ENCODE assay signal across 8 mouse cellular contexts in genomic region chr11:35979266-35979732, GRCm38 (mm10). TPM values are rescaled to one million over a fixed set of nuclear protein-coding genes. Genes with fewer than 3 reads are reported as not detected.
DNase-seq lines count a peak whose midpoint lies in the region; ATAC-seq lines count a peak whose summit lies in the region.

No protein-coding gene starts in this region.

- peak overlapping the region; percentile 85 for H3K9ac ChIP-seq in heart, embryonic 13.5 days
- H3K9ac ChIP-seq in midbrain, embryonic 12.5 days (replicated peaks), result peak overlapping the region; percentile 90

- H3K36me3 ChIP-seq in heart, embryonic 13.5 days, result no peaks in the 10 kb centered on the region
- no peaks in the 10 kb centered on the region for H3K36me3 ChIP-seq in embryonic facial prominence, embryonic 10.5 days (replicated peaks)
- no peaks in the 10 kb centered on the region for H3K36me3 ChIP-seq in midbrain, embryonic 12.5 days

- 2% methylated on average over 11 of the region's 12 CpGs for WGBS in heart, embryonic 13.5 days
- WGBS in embryonic facial prominence, embryonic 10.5 days, result 3% methylated on average over 12 of the region's 12 CpGs
- 3% methylated on average over 12 of the region's 12 CpGs for WGBS in midbrain, embryonic 12.5 days

- H3K4me1 ChIP-seq in heart, embryonic 13.5 days, result peaks cover 17% of the 10 kb centered on the region
- H3K4me1 ChIP-seq in embryonic facial prominence, embryonic 10.5 days, result peaks cover 43% of the 10 kb centered on the region
- H3K4me1 ChIP-seq in midbrain, embryonic 12.5 days, result peaks cover 40% of the 10 kb centered on the region

- no peak overlapping the region for H3K27ac ChIP-seq in heart, embryonic 13.5 days (replicated peaks)
- peak overlapping the region; percentile 86 for H3K27ac ChIP-seq in embryonic facial prominence, embryonic 10.5 days (replicated peaks)
- H3K27ac ChIP-seq in midbrain, embryonic 12.5 days (replicated peaks), result no peak overlapping the region

- H3K4me3 ChIP-seq in heart, embryonic 13.5 days, result peak overlapping the region; percentile 82
- peak overlapping the region; percentile 78 for H3K4me3 ChIP-seq in embryonic facial prominence, embryonic 10.5 days
- peak overlapping the region; percentile 85 for H3K4me3 ChIP-seq in midbrain, embryonic 12.5 days

- no peaks in the 10 kb centered on the region for H3K9me3 ChIP-seq in heart, embryonic 13.5 days
- H3K9me3 ChIP-seq in embryonic facial prominence, embryonic 10.5 days, result no peaks in the 10 kb centered on the region
- H3K9me3 ChIP-seq in midbrain, embryonic 12.5 days, result no peaks in the 10 kb centered on the region

- DNase-seq in heart, postnatal 4 days, result no peak
- DNase-seq in embryonic facial prominence, embryonic 10.5 days (ENCODE audit: low spot score), result peak; percentile 47
- DNase-seq in kidney, adult 11 months, result peak; percentile 63
- DNase-seq in cerebellum, adult 9-10 months, result no peak
- DNase-seq in right cerebral cortex, postnatal 25 days, result no peak

- peaks cover 52% of the 10 kb centered on the region for H3K27me3 ChIP-seq in heart, embryonic 13.5 days (replicated peaks)
- H3K27me3 ChIP-seq in embryonic facial prominence, embryonic 10.5 days (replicated peaks; ENCODE audit: low read depth, poor library complexity, severe bottlenecking), result peaks cover 68% of the 10 kb centered on the region
- H3K27me3 ChIP-seq in midbrain, embryonic 12.5 days, result peaks cover 52% of the 10 kb centered on the region

- no peak for ATAC-seq in heart, embryonic 13.5 days (ENCODE audit: extremely low read depth, insufficient number of reproducible peaks, low FRiP score, low TSS enrichment)
- no peak for ATAC-seq in midbrain, embryonic 12.5 days (ENCODE audit: low FRiP score, low read depth)
- no peak for ATAC-seq in cerebellum, adult (ENCODE audit: insufficient number of reproducible peaks, low FRiP score, low TSS enrichment)

- peak overlapping the region; percentile 98 for H3K4me2 ChIP-seq in heart, embryonic 13.5 days
- H3K4me2 ChIP-seq in midbrain, embryonic 12.5 days (replicated peaks), result peak overlapping the region; percentile 90

RNA-seq across cellular contexts. Expression of gene Wwc1, which starts 1.0 kb away (rescaled TPM):
- polyA plus RNA-seq in heart, embryonic 13.5 days (2015; fragmentation: Nextera tagmentation; extraction: Ambion mirVana), result 1.0 and 1.1 TPM in 2 replicates
- 1 to 10 TPM; 3.5 to 5.0 TPM for total RNA-seq in heart, postnatal 4 days (2021)
- polyA plus RNA-seq in embryonic facial prominence, embryonic 10.5 days (2016; fragmentation: Nextera tagmentation; extraction: Ambion mirVana), result 4.2 and 4.4 TPM in 2 replicates
- polyA plus RNA-seq in midbrain, embryonic 12.5 days (2016; fragmentation: Nextera tagmentation; extraction: Ambion mirVana), result 7.4 and 8.3 TPM in 2 replicates

Comparison
In these comparisons a context has a peak if more than half of its experiments do, and no peak if none do; other contexts are left out.
1. DNase-seq: peak in embryonic facial prominence, embryonic 10.5 days (single experiment) and kidney, adult 11 months (single experiment); none in heart, postnatal 4 days (single experiment), cerebellum, adult 9-10 months (single experiment) and right cerebral cortex, postnatal 25 days (single experiment).
2. Peak in every context shown above with its lines, with median percentiles within 50 percentile points of each other: H3K4me3 ChIP-seq.